Mouse (Mus musculus): ENCODE measurements around the gene Dusp16. TPM values are rescaled to one million over a fixed set of nuclear protein-coding genes. Genes with fewer than 3 reads are reported as not detected.

The Dusp16 gene
- polyA plus RNA-seq, 2 experiments: 3.7 to 4.1 TPM

DNA sequence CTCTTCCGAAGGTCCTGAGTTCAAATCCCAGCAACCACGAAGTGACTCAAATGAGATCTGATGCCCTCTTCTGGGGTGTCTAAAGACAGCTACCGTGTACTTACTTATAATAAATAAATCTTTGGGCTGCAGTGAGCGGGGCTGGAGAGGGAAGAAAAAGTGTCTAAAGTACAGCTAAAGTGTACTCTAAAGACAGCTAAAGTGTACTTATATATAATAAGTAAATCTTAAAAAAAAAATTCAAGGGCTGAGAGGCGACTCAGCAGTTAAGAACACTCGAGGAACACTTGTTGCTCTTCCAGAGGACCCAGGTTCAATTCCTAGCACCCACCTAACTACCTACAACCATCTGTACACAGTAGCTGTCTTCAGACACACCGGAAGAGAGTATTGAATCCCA lies 46.5 kb downstream of the Dusp16 start:
- H3K27me3 ChIP-seq (ENCODE audit: control insufficient read depth, insufficient read depth, low read length): no peaks in the 10 kb centered on the region
- H3K27ac ChIP-seq: no peak overlapping the region
- no peaks in the 10 kb centered on the region for H3K36me3 ChIP-seq (replicated peaks; ENCODE audit: control insufficient read depth, insufficient read depth, low read depth)
- no peaks in the 10 kb centered on the region for H3K4me1 ChIP-seq (replicated peaks; ENCODE audit: control insufficient read depth in 2 of 2, insufficient read depth in 2 of 2, low read length in 1 of 2)
- no peak overlapping the region for H3K4me3 ChIP-seq (ENCODE audit: insufficient read depth in 1 of 2, low read depth in 2 of 2, low read length in 2 of 2)
- H3K9me3 ChIP-seq (ENCODE audit: control insufficient read depth, low read length): no peaks in the 10 kb centered on the region
- no peak for ATAC-seq (ENCODE audit: insufficient read depth)
- DNase-seq (ENCODE audit: low read depth in 3 of 3, low spot score in 3 of 3): no peak
- H3K4me2 ChIP-seq (ENCODE audit: low read depth): no peak overlapping the region
- H3K9ac ChIP-seq (replicated peaks): no peak overlapping the region
- WGBS (ENCODE audit: insufficient replicate concordance): 76% methylated on average over 7 of the region's 7 CpGs
- TF ChIP-seq EP300 (IDR thresholded peaks at IDR 0.05; ENCODE audit: low read depth) (no peak), CTCF (IDR thresholded peaks at IDR 0.05; ENCODE audit: low read depth) (no peak)

DNA sequence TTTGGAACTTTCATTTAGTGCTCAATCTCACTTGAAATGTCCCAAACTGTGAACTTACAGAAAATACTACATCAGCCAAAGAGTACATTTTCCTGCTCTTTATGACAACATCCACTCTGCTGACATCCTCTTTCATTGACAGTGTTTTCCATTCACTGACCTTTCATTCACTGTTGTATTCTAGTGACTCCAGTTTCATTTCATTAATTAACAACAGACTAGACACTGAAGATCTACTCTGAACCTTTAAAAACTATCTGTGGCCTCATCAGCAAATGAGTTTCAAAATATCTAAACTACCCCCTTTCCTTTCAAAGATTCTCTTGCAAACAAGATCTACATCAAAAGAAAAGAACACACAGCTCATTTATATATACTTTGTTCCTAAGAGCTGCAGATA lies 48.9 kb downstream of the Dusp16 start:
- Histone ChIP-seq H3K36me3 (replicated peaks; ENCODE audit: control insufficient read depth, insufficient read depth, low read depth) (0 out of 2 replicates have a peak, but pooled peaks cover 2% of the 10 kb centered on the region), H3K4me3 (ENCODE audit: insufficient read depth in 1 of 2, low read depth in 2 of 2, low read length in 2 of 2) (no peak overlapping the region), H3K4me2 (ENCODE audit: low read depth) (no peak overlapping the region), H3K9ac (replicated peaks) (no peak overlapping the region), H3K9me3 (ENCODE audit: control insufficient read depth, low read length) (no peaks in the 10 kb centered on the region), H3K27me3 (ENCODE audit: control insufficient read depth, insufficient read depth, low read length) (no peaks in the 10 kb centered on the region), H3K27ac (no peak overlapping the region), H3K4me1 (replicated peaks; ENCODE audit: control insufficient read depth in 2 of 2, insufficient read depth in 2 of 2, low read length in 1 of 2) (no peaks in the 10 kb centered on the region)
- TF ChIP-seq CTCF (IDR thresholded peaks at IDR 0.05; ENCODE audit: low read depth) (no peak), EP300 (IDR thresholded peaks at IDR 0.05; ENCODE audit: low read depth) (no peak)
- ATAC-seq (ENCODE audit: insufficient read depth) (no peak), DNase-seq (ENCODE audit: low read depth in 3 of 3, low spot score in 3 of 3) (no peak)

DNA sequence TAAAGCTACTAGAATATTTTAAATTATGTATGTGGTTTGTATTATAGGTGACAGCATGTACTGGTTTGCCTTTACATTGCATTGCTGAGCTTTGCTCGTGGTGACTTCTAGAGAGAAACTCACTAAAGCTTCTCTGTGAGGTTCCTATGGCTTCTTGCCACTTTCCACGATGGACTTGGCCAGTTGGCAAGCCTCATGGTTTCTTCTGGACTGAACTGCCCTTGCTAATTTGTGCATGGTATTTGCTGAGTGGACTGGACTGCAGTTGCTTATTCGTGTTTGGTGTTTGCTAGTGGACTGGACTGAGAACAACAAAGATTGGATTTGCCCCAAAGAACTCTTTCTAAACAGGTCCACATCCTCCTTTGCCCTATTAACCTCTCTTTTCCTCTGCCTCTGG lies 55.6 kb downstream of the Dusp16 start:
- 61% methylated on average over 3 of the region's 3 CpGs for WGBS (ENCODE audit: insufficient replicate concordance)
- DNase-seq (ENCODE audit: low read depth in 3 of 3, low spot score in 3 of 3): no peak
- Histone ChIP-seq H3K4me3 (ENCODE audit: insufficient read depth in 1 of 2, low read depth in 2 of 2, low read length in 2 of 2) (no peak overlapping the region), H3K27ac (no peak overlapping the region), H3K4me2 (ENCODE audit: low read depth) (no peak overlapping the region), H3K9ac (replicated peaks) (no peak overlapping the region), H3K4me1 (replicated peaks; ENCODE audit: control insufficient read depth in 2 of 2, insufficient read depth in 2 of 2, low read length in 1 of 2) (no peaks in the 10 kb centered on the region; a peak in 1 of 4 replicates), H3K36me3 (replicated peaks; ENCODE audit: control insufficient read depth, insufficient read depth, low read depth) (0 out of 2 replicates have a peak, but pooled peaks cover 2% of the 10 kb centered on the region), H3K9me3 (ENCODE audit: control insufficient read depth, low read length) (no peaks in the 10 kb centered on the region), H3K27me3 (ENCODE audit: control insufficient read depth, insufficient read depth, low read length) (no peaks in the 10 kb centered on the region)
- ATAC-seq (ENCODE audit: insufficient read depth): no peak
- TF ChIP-seq EP300 (IDR thresholded peaks at IDR 0.05; ENCODE audit: low read depth) (no peak), CTCF (IDR thresholded peaks at IDR 0.05; ENCODE audit: low read depth) (no peak)

DNA sequence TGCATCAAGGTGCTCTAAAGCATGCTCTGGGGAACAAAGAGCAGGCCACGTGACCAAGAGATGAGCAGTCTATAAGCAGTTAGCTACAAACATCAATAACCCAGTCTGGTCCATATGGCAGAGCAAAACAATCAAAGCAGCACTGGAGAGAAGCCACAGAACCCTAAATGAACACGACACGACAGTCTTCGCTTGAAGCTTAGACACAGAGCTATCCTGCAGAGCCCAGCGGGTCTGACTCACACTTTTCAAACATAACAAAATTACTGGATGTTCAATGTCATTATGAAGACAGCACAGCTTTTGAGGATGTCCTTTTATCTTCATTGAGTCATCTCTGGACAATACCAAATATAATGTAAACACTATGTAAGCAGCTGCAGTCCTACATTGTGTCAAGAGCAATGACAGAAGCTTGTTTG lies 58.6 kb downstream of the Dusp16 start:
- Histone ChIP-seq H3K9me3 (ENCODE audit: control insufficient read depth, low read length) (no peaks in the 10 kb centered on the region), H3K4me1 (replicated peaks; ENCODE audit: control insufficient read depth in 2 of 2, insufficient read depth in 2 of 2, low read length in 1 of 2) (peaks cover 9 to 10% of the 10 kb centered on the region in 2 experiments), H3K27ac (no peak overlapping the region), H3K9ac (replicated peaks) (no peak overlapping the region), H3K27me3 (ENCODE audit: control insufficient read depth, insufficient read depth, low read length) (no peaks in the 10 kb centered on the region), H3K4me3 (ENCODE audit: insufficient read depth in 1 of 2, low read depth in 2 of 2, low read length in 2 of 2) (no peak overlapping the region), H3K4me2 (ENCODE audit: low read depth) (no peak overlapping the region), H3K36me3 (replicated peaks; ENCODE audit: control insufficient read depth, insufficient read depth, low read depth) (0 out of 2 replicates have a peak, but pooled peaks cover 2% of the 10 kb centered on the region)
- WGBS (ENCODE audit: insufficient replicate concordance): 82% methylated on average over 5 of the region's 5 CpGs
- no peak for ATAC-seq (ENCODE audit: insufficient read depth)
- TF ChIP-seq CTCF (IDR thresholded peaks at IDR 0.05; ENCODE audit: low read depth) (no peak), EP300 (IDR thresholded peaks at IDR 0.05; ENCODE audit: low read depth) (no peak)
- no peak for DNase-seq (ENCODE audit: low read depth in 3 of 3, low spot score in 3 of 3)

DNA sequence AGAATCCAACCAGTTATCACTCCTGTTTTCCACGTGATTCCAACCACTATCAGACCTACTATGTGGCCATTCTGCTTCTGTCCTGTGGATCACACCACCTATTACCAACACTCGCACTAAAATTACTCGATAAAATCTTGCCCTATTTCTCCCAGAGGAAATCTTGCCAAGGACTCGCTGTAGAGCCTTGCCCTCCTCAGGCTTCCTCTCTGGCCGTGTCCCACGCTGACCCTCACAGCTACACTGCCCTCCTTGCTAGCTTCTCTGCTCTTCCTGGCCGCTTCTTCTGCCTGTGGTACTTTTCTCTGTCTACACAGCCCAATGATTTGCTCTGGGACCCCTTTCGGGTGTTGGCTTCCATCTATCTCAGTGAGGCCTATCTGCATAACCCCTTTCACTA lies 59.6 kb downstream of the Dusp16 start:
- no peak overlapping the region for H3K4me2 ChIP-seq (ENCODE audit: low read depth)
- H3K27me3 ChIP-seq (ENCODE audit: control insufficient read depth, insufficient read depth, low read length): no peaks in the 10 kb centered on the region
- ATAC-seq (ENCODE audit: insufficient read depth) (no peak), DNase-seq (ENCODE audit: low read depth in 3 of 3, low spot score in 3 of 3) (no peak)
- H3K36me3 ChIP-seq (replicated peaks; ENCODE audit: control insufficient read depth, insufficient read depth, low read depth): no peaks in the 10 kb centered on the region
- H3K4me1 ChIP-seq (replicated peaks; ENCODE audit: control insufficient read depth in 2 of 2, insufficient read depth in 2 of 2, low read length in 1 of 2): peaks cover 9 to 10% of the 10 kb centered on the region in 2 experiments
- no peaks in the 10 kb centered on the region for H3K9me3 ChIP-seq (ENCODE audit: control insufficient read depth, low read length)
- WGBS (ENCODE audit: insufficient replicate concordance): 70% methylated on average over 8 of the region's 8 CpGs
- no peak overlapping the region for H3K9ac ChIP-seq (replicated peaks)
- no peak overlapping the region for H3K27ac ChIP-seq
- no peak for TF ChIP-seq CTCF (IDR thresholded peaks at IDR 0.05; ENCODE audit: low read depth)
- TF ChIP-seq EP300 (IDR thresholded peaks at IDR 0.05; ENCODE audit: low read depth): no peak
- no peak overlapping the region for H3K4me3 ChIP-seq (ENCODE audit: insufficient read depth in 1 of 2, low read depth in 2 of 2, low read length in 2 of 2)
